Mouse (Mus musculus) ovary, postnatal 36 days (tissue): ENCODE measurements around the gene Ifitm10.
"Not testable (repeated sequence)": the region's sequence is repeated elsewhere in the genome, so short reads cannot be mapped to it uniquely, and the experiment has no call there.

Experiments
- DNase-seq: peaks from one replicate; pipeline ENCODE4 v3.0.0; 2022; ENCODE audit warnings: low spot score, mixed read lengths

The Ifitm10 gene

GRCm38 (mm10) chr7:142373641-142374412, at the start of gene Ifitm10:
TSS of gene Ifitm10 (minus strand) at chr7:142373753.
- DNase-seq: no peak

DNA sequence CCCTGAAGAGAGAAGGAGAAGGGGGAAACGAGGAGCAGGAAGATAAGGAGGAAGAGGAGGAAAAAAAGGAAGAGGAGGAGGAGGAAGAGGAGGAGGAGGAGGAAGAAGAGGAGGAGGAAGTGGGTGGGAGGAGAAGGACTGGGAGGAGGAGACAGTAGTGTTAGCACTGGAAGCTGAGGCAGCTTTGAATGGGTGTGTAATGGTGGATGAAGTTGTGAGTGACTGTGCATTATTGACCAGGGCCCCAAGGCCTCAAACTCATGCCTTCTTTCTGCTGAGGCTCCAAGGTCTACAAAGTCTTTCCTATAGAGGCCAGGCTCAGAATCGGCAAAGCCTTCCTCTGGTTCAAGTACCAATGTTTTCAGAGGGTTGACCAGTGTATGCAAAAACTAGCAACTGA, 48.3 kb upstream of the Ifitm10 start:
- DNase-seq: no peak

GRCm38 (mm10) chr7:142419887-142420286, 46.3 kb upstream of the Ifitm10 start:
- no peak for DNase-seq

- DNase-seq: no peak
Observed at GRCm38 (mm10) chr7:142418679-142419078, 45.1 kb upstream of the Ifitm10 start.

- DNase-seq: no peak
Observed at GRCm38 (mm10) chr7:142418027-142418426, 44.5 kb upstream of the Ifitm10 start.

DNA sequence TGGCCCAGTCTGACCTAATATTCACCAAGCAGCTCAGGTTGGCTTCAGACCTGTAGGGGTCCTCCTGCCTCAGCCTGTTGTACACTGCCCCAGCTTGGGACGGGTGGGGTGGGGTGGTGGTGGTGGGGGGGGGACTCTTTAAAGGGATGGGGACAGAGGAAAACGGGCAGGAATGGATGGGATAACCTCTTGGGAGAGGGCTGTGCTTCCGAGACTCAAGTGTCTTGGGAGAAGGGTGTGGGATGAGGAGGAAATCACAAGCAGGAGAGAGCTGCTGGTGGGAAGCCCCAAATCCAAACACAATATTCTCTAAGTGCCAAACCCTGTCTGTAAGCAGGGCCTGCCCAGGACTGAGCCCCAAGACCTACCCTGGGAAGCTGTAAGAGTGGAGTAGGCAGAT, 42.7 kb upstream of the Ifitm10 start:
- DNase-seq: no peak

DNA sequence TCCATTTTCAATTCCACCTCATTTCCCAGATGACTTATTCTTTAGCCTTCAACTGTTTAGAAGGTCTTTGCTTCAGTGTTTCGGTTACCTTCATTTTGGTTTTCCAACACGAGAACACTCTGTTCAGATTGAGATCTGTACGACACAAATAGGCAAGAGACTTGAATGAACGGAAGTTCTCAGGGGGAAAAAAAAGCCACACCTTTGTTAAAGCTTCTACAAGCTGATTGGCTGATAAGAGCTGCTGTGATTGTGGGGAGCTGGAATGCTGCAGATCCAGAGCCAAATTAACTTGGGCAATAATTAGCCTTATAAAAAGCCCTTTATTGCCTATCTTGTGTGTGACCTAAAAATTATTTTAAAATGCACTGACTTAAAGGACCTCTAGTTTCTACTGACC, 41.8 kb upstream of the Ifitm10 start:
- no peak for DNase-seq

DNA sequence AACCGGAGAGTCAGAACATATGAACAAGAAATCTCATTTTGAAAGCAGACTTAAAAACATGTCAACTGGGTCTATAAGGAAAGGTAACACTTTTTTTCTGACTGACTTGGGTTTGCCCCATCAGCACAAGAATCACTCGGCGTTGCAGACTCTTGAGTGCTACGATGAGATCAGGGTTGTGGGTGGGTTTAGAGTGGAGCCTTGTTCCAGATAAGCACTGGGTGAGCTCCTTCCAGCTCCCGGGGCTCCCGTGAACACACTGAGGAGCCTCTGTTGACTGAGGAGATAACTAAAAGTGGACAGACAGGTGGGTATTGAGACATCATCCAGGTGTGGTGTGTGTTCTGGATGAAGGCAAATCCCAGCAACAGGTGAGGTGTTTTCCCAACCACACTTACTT, 39.7 kb upstream of the Ifitm10 start:
- DNase-seq: no peak

GRCm38 (mm10) chr7:142409603-142410002, 36.0 kb upstream of the Ifitm10 start:
- DNase-seq: no peak

GRCm38 (mm10) chr7:142408686-142409085, 35.1 kb upstream of the Ifitm10 start:
- no peak for DNase-seq

- no peak for DNase-seq
Observed at GRCm38 (mm10) chr7:142407935-142408334, 34.4 kb upstream of the Ifitm10 start.

- not testable (repeated sequence) for DNase-seq
Observed at GRCm38 (mm10) chr7:142405134-142405533, 31.6 kb upstream of the Ifitm10 start.

DNA sequence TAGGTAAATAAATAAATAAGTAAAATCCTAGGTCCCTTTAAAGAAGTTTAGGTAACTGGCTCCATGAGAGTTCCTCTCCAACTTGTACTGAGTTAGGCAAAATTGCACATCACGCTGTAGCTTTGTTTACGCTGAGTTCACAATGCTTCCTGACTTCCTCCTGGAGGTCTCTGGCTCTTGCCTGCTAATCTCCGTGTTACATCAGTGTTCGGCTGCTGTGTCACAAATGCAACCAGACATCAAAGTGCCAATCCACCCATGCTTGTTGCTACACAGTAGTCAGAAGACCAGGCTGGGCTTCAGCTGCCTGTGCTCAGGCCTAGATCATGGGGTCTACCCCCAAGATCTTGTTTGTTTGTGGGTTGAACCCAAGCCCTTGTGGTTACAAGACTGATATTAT, 30.0 kb upstream of the Ifitm10 start:
- no peak for DNase-seq

GRCm38 (mm10) chr7:142400750-142401142, 27.2 kb upstream of the Ifitm10 start:
- DNase-seq: no peak

GRCm38 (mm10) chr7:142400112-142400749, 26.7 kb upstream of the Ifitm10 start:
- no peak for DNase-seq

DNA sequence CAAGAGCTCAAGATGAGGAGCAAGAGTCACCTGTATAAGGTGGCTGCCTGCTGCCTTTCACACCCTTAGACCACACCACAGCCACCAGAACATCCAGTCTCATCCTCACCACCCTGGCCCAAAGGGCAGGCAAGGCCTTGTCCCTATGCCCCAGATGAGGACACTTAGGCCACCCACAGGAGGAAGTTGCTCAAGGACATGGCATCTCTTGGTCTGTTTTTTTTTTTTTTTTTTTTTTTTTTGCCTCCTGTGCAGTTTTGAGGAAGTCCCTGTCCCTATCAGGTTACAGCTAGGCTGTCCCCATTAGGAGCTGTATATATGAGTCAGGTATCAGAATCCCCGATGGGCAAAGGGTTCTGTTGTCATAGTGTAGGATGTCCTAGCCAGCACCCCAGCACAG, 25.7 kb upstream of the Ifitm10 start:
- DNase-seq: no peak

DNA sequence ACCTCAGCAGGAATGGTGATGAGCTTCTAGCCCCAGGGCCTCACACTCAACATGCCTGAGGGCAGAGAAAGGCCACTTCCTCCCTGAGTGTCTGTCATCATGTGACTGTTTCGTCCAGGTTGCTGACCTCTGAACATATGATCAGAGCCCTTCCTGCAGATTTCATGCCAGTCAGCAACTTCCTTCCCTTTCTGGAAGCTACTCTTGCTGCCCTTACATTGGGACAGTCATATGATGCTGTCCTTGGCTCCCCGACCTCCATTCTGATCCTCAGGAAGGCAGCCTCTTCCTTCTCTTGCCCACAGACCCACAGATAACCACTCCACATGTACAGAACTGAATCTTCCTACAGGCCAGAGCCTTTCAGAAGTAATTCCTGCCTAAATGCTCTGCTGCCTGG, 24.5 kb upstream of the Ifitm10 start:
- no peak for DNase-seq

- DNase-seq: no peak
Observed at GRCm38 (mm10) chr7:142396611-142397010, 23.1 kb upstream of the Ifitm10 start.

- no peak for DNase-seq
Observed at GRCm38 (mm10) chr7:142395472-142395871, 21.9 kb upstream of the Ifitm10 start.

- no peak for DNase-seq
Observed at GRCm38 (mm10) chr7:142394261-142395190, 21.0 kb upstream of the Ifitm10 start.

GRCm38 (mm10) chr7:142393191-142393590, 19.6 kb upstream of the Ifitm10 start:
- DNase-seq: no peak

DNA sequence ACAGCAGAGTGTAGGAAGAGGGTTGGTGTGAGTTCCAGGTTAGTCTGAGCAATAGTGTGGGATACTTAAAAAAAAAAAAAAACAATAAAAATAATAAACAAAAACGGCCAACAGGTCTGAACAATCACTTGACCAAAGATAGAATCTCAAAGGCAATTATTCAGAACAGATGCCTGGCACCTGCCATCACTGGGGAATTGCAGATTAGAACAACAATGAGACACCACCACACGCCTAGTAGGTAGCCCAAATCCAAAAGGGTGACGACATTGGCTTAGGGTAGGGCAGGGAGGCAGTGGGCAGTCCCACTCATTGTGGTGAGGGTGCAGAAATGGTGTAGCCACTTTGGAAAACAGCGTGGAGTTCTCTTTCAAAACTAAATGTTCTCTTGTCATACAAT, 18.1 kb upstream of the Ifitm10 start:
- DNase-seq: no peak

DNA sequence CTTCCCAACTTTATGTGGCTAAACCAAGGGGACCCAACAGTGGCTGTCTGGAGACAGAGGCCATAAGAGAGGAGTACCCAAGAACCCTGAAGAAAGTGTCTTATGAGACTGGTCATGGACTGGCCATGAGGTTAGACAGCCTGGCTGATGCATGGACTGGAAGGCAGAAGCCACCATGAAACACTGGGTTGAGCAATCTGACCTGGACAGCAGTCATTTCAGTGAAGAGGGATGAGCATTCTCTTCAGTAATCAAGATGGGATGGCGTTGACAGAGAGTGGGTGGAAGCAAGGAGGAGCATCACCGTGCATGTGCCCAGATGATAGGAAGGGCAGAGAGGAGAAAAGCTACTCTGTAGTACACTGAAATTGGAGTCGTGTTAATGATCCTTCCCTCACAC, 17.6 kb upstream of the Ifitm10 start:
- DNase-seq: no peak
